Comparison of ENCODE assay signal across 9 mouse cellular contexts in the genomic region with DNA sequence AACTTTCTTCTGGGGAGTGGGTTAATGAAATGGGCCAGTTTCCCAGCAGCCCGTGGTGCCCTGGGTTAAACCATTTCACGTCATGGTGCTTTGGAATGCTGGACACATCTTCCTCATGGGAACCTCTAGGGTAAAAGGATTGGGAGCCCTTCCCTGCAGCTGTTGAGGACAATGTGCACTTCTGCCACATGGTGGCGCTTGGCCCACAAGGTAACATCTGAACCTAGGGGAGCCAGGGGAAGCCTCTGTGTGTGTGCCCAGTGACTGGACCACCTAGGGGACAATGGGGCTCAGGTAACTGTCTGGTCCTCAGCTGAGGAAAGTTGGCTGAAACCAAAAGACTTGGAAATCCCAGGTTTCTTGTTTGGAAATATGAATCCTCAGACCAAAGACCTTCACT. TPM values are rescaled to one million over a fixed set of nuclear protein-coding genes. Genes with fewer than 3 reads are reported as not detected.
A peak's percentile ranks its signal among the peaks of the same experiment; 100 is the strongest.
DNase-seq lines count a peak whose midpoint lies in the region; ATAC-seq and TF ChIP-seq lines count a peak whose summit lies in the region.
"Had no signal": no experiment of that assay in that cellular context is flagged by ENCODE, and none has a peak within 500 bp of the region (broad histone marks: within the 10 kb centered on the region; RNA-seq: fewer than 3 reads in every experiment).

No protein-coding gene starts in this region.

- H3K4me2 ChIP-seq in kidney, embryonic 16.5 days (replicated peaks; ENCODE audit: low read depth, low read length) = no peak overlapping the region
- no peak overlapping the region for H3K4me2 ChIP-seq in lung, embryonic 16.5 days (ENCODE audit: low read depth, low read length)
- H3K4me2 ChIP-seq: embryonic facial prominence, embryonic 12.5 days had no signal

- H3K4me3 ChIP-seq in cortical plate, adult 2 months (ENCODE audit: insufficient read depth, low read length) = no peak overlapping the region
- no peak overlapping the region for H3K4me3 ChIP-seq in kidney, embryonic 16.5 days (ENCODE audit: low read length)
- H3K4me3 ChIP-seq in lung, embryonic 16.5 days (ENCODE audit: low read length) = no peak overlapping the region
- H3K4me3 ChIP-seq: embryonic facial prominence, embryonic 12.5 days had no signal

- H3K27ac ChIP-seq in cortical plate, adult 2 months (ENCODE audit: insufficient read depth, low read length) = no peak overlapping the region
- no peak overlapping the region for H3K27ac ChIP-seq in kidney, embryonic 16.5 days (ENCODE audit: low read length)
- H3K27ac ChIP-seq in lung, embryonic 16.5 days (ENCODE audit: low read length) = no peak overlapping the region
- H3K27ac ChIP-seq: embryonic facial prominence, embryonic 12.5 days had no signal

- no peak overlapping the region for H3K9ac ChIP-seq in kidney, embryonic 16.5 days (replicated peaks; ENCODE audit: low read length)
- no peak overlapping the region for H3K9ac ChIP-seq in lung, embryonic 16.5 days (ENCODE audit: low read length)
- H3K9ac ChIP-seq: embryonic facial prominence, embryonic 12.5 days had no signal

- 0 out of 2 replicates have a peak, but pooled peaks cover 4% of the 10 kb centered on the region for H3K9me3 ChIP-seq in kidney, embryonic 16.5 days (ENCODE audit: low read length)
- H3K9me3 ChIP-seq in lung, embryonic 16.5 days (ENCODE audit: control insufficient read depth, low read length) = no peaks in the 10 kb centered on the region
- H3K9me3 ChIP-seq: embryonic facial prominence, embryonic 12.5 days had no signal

- ATAC-seq in kidney, embryonic 16.5 days (ENCODE audit: low FRiP score, low TSS enrichment) = peak; percentile 69; the same call in 1 of the 2 replicates
- ATAC-seq in lung, embryonic 16.5 days (ENCODE audit: low read depth) = peak; percentile 68; the same call in 1 of the 2 replicates

- TF ChIP-seq POLR2A in cortical plate, adult 2 months (IDR thresholded peaks at IDR 0.05; ENCODE audit: extremely low read depth, insufficient read depth, low read length) = no peak

- peaks cover 11% of the 10 kb centered on the region for H3K36me3 ChIP-seq in kidney, embryonic 16.5 days (ENCODE audit: insufficient read depth, low read length)
- no peaks in the 10 kb centered on the region for H3K36me3 ChIP-seq in lung, embryonic 16.5 days (ENCODE audit: control insufficient read depth, insufficient read depth, low read length)
- H3K36me3 ChIP-seq: embryonic facial prominence, embryonic 12.5 days had no signal

- TF ChIP-seq CTCF in cortical plate, adult 2 months (IDR thresholded peaks at IDR 0.05; ENCODE audit: extremely low read depth, insufficient read depth, low read length) = peak; percentile 84

- 5% methylated on average over 3 of the region's 3 CpGs for WGBS in kidney, embryonic 16.5 days
- 4% methylated on average over 3 of the region's 3 CpGs for WGBS in lung, embryonic 16.5 days

- DNase-seq in 416B (ENCODE audit: low read depth) (peak; percentile 12), ZHBTc4 (ENCODE audit: low read depth, low spot score) (peak; percentile 82)
- DNase-seq in gastrocnemius, postnatal 4 days (ENCODE audit: low spot score in 2 of 2) = peak; percentile 50 to 71
- DNase-seq in ovary, postnatal 14 days (ENCODE audit: low spot score) = peak; percentile 67
- DNase-seq in thymus, postnatal 36 days = peak; percentile 28 to 32

- no peaks in the 10 kb centered on the region for H3K27me3 ChIP-seq in kidney, embryonic 16.5 days (ENCODE audit: insufficient read depth, low read length)
- H3K27me3 ChIP-seq in lung, embryonic 16.5 days (ENCODE audit: control insufficient read depth, insufficient read depth, low read depth, low read length) = no peaks in the 10 kb centered on the region
- H3K27me3 ChIP-seq: embryonic facial prominence, embryonic 12.5 days had no signal

- H3K4me1 ChIP-seq in cortical plate, adult 2 months (ENCODE audit: control insufficient read depth, insufficient read depth, low read length) = peaks cover 8% of the 10 kb centered on the region
- H3K4me1 ChIP-seq in kidney, embryonic 16.5 days (ENCODE audit: insufficient read depth, low read length) = no peaks in the 10 kb centered on the region
- H3K4me1 ChIP-seq in lung, embryonic 16.5 days (replicated peaks; ENCODE audit: control insufficient read depth, insufficient read depth, low read length) = no peaks in the 10 kb centered on the region
- H3K4me1 ChIP-seq: embryonic facial prominence, embryonic 12.5 days had no signal

RNA-seq across cellular contexts. Expression of gene 1700019N19Rik, which starts 12.1 kb away (rescaled TPM):
- polyA plus RNA-seq in cortical plate, adult 2 months (2012; rRNA removed) = 0.15 and 0.30 TPM in 2 replicates
- not detected for total RNA-seq in gastrocnemius, postnatal 4 days (2021)
- polyA plus RNA-seq in kidney, embryonic 16.5 days (2015; fragmentation: Nextera tagmentation; extraction: Ambion mirVana) = not detected in 2 replicates
- not detected in 2 replicates for polyA plus RNA-seq in lung, embryonic 16.5 days (2015; fragmentation: Nextera tagmentation; extraction: Ambion mirVana)

RNA-seq across cellular contexts. Expression of gene Pnliprp2, which starts 46.8 kb away (rescaled TPM):
- polyA plus RNA-seq in cortical plate, adult 2 months (2012; rRNA removed) = 0.08 and 0.17 TPM in 2 replicates
- total RNA-seq in gastrocnemius, postnatal 4 days (2021) = not detected
- polyA plus RNA-seq in kidney, embryonic 16.5 days (2015; fragmentation: Nextera tagmentation; extraction: Ambion mirVana) = 0.22 and 0.28 TPM in 2 replicates
- 0.13 and 0.21 TPM in 2 replicates for polyA plus RNA-seq in lung, embryonic 16.5 days (2015; fragmentation: Nextera tagmentation; extraction: Ambion mirVana)
- polyA plus RNA-seq: embryonic facial prominence, embryonic 12.5 days had no signal

Comparison
In these comparisons a context has a peak if more than half of its experiments do, and no peak if none do; other contexts are left out.
1. DNase-seq: peak in every context shown above with its lines; median percentile 82 in ZHBTc4; 67 in ovary, postnatal 14 days; 60 in gastrocnemius, postnatal 4 days; 30 in thymus, postnatal 36 days; 12 in 416B.